Mouse (Mus musculus) MEL (cell line): Measurements from ENCODE around the gene Wdpcp. TPM values are rescaled to one million over a fixed set of nuclear protein-coding genes. Genes with fewer than 3 reads are reported as not detected.

Experiments
- DNase-seq: peaks from one replicate; pipeline ENCODE4 v3.0.0; 2011; ENCODE audit warnings: low read depth, low spot score
- H3K27ac ChIP-seq: 2 replicates; pipeline ENCODE4 v1.5.1; 2012; ENCODE audit warnings: low read depth, mild to moderate bottlenecking, control low read depth, low read length, moderate library complexity; ENCODE audit not compliant: control insufficient read depth
- H3K27me3 ChIP-seq, 2 experiments: fragments of 150-350 bp in 1 of 2; sonication (generic) in 1 of 2; 2 replicates each; pipeline ENCODE4 v1.6.1; 2012; ENCODE audit warnings: low read length in 2 of 2, mild to moderate bottlenecking in 2 of 2, improper control_type of control experiment in 1 of 2, moderate library complexity in 1 of 2; ENCODE audit not compliant: insufficient read depth in 2 of 2, control insufficient read depth in 1 of 2
- H3K36me3 ChIP-seq, 2 experiments: 2 replicates each; pipeline ENCODE4 v1.6.1; 2012 to 2014; ENCODE audit warnings: low read length in 2 of 2, improper control_type of control experiment in 1 of 2, inconsistent platforms in 1 of 2, mild to moderate bottlenecking in 1 of 2; ENCODE audit not compliant: insufficient read depth in 2 of 2, control insufficient read depth in 1 of 2
- H3K4me1 ChIP-seq, 2 experiments: fragments of 150-350 bp in 1 of 2; sonication (generic) in 1 of 2; 2 replicates each; pipeline ENCODE4 v1.6.1; 2012; ENCODE audit warnings: low read length in 2 of 2, improper control_type of control experiment in 1 of 2, mild to moderate bottlenecking in 1 of 2; ENCODE audit not compliant: insufficient read depth in 2 of 2, control insufficient read depth in 1 of 2
- H3K4me3 ChIP-seq, 2 experiments: fragments of 150-350 bp in 1 of 2; sonication (generic) in 1 of 2; 2 replicates each; pipeline ENCODE4 v1.5.1; 2012; ENCODE audit warnings: low read depth in 2 of 2, low read length in 2 of 2, mild to moderate bottlenecking in 2 of 2, moderate library complexity in 2 of 2, control low read depth in 1 of 2, improper control_type of control experiment in 1 of 2; ENCODE audit not compliant: control insufficient read depth in 1 of 2, insufficient read depth in 1 of 2
- H3K79me2 ChIP-seq: 2 replicates; pipeline ENCODE4 v1.6.1; 2012; ENCODE audit warnings: mild to moderate bottlenecking, low read length, moderate library complexity; ENCODE audit not compliant: control insufficient read depth, poor library complexity, insufficient read depth
- H3K9ac ChIP-seq: 2 replicates; pipeline ENCODE4 v1.6.1; 2012; ENCODE audit warnings: low read depth, mild to moderate bottlenecking, control low read depth, low read length, moderate library complexity; ENCODE audit not compliant: control insufficient read depth, poor library complexity, severe bottlenecking
- H3K9me3 ChIP-seq: fragments of 150-350 bp; sonication (generic); replicated peaks from 2 replicates; pipeline ENCODE4 v1.6.1; 2012; ENCODE audit warnings: mild to moderate bottlenecking, low read length, improper control_type of control experiment, moderate library complexity; ENCODE audit not compliant: insufficient read depth
- CHD2 ChIP-seq: IDR thresholded peaks from 2 replicates; pipeline ENCODE4 v1.6.1; 2011; ENCODE audit warnings: low read length, improper control_type of control experiment
- EP300 ChIP-seq, 2 experiments: IDR thresholded peaks; 2 replicates each; pipeline ENCODE4 v1.6.1; 2011; ENCODE audit warnings: improper control_type of control experiment in 2 of 2, low read length in 2 of 2, low read depth in 1 of 2, mild to moderate bottlenecking in 1 of 2
- ETS1 ChIP-seq: IDR thresholded peaks from 2 replicates; pipeline ENCODE4 v1.6.1; 2012; ENCODE audit warnings: low read depth, mild to moderate bottlenecking, inconsistent platforms, low read length, improper control_type of control experiment, moderate library complexity
- GABPA ChIP-seq: IDR thresholded peaks from 2 replicates; pipeline ENCODE4 v1.6.1; 2012; ENCODE audit warnings: low read depth, mild to moderate bottlenecking, inconsistent platforms, low read length, improper control_type of control experiment, moderate library complexity
- GATA1 ChIP-seq: IDR thresholded peaks from 2 replicates; pipeline ENCODE4 v1.6.1; 2011; ENCODE audit warnings: low read depth, low read length, improper control_type of control experiment
- JUND ChIP-seq: IDR thresholded peaks from 2 replicates; pipeline ENCODE4 v1.6.1; 2011; ENCODE audit warnings: low read depth, mild to moderate bottlenecking, improper control_type of control experiment, low read length
- KAT2A ChIP-seq: conservative IDR thresholded peaks from 2 replicates; pipeline ENCODE4 v1.6.1; 2012; ENCODE audit warnings: low read depth, low read length, improper control_type of control experiment, inconsistent platforms
- MAFK ChIP-seq: IDR thresholded peaks from 2 replicates; pipeline ENCODE4 v1.6.1; 2011; ENCODE audit warnings: low read depth, mild to moderate bottlenecking, low read length, improper control_type of control experiment, borderline replicate concordance
- MAX ChIP-seq: IDR thresholded peaks from 2 replicates; pipeline ENCODE4 v1.6.1; 2011; ENCODE audit warnings: low read length, improper control_type of control experiment
- MAZ ChIP-seq: IDR thresholded peaks from 2 replicates; pipeline ENCODE4 v1.6.1; 2012; ENCODE audit warnings: low read depth, mild to moderate bottlenecking, inconsistent platforms, low read length, improper control_type of control experiment
- MXI1 ChIP-seq: IDR thresholded peaks from 2 replicates; pipeline ENCODE4 v1.6.1; 2011; ENCODE audit warnings: mild to moderate bottlenecking, low read depth, low read length, improper control_type of control experiment
- MYB ChIP-seq: IDR thresholded peaks from 2 replicates; pipeline ENCODE4 v1.6.1; 2011; ENCODE audit warnings: mild to moderate bottlenecking, low read depth, low read length, improper control_type of control experiment
- MYC ChIP-seq: IDR thresholded peaks from 2 replicates; pipeline ENCODE4 v1.6.1; 2011; ENCODE audit warnings: low read depth, mild to moderate bottlenecking, low read length, improper control_type of control experiment, moderate library complexity
- NELFE ChIP-seq: IDR thresholded peaks from 2 replicates; pipeline ENCODE4 v1.6.1; 2011; ENCODE audit warnings: low read depth, low read length, improper control_type of control experiment
- RAD21 ChIP-seq: IDR thresholded peaks from 2 replicates; pipeline ENCODE4 v1.6.1; 2011; ENCODE audit warnings: mild to moderate bottlenecking, low read depth, low read length, improper control_type of control experiment
- RCOR1 ChIP-seq: IDR thresholded peaks from 2 replicates; pipeline ENCODE4 v1.6.1; 2012; ENCODE audit warnings: low read depth, mild to moderate bottlenecking, inconsistent platforms, low read length, improper control_type of control experiment
- SMC3 ChIP-seq: IDR thresholded peaks from 2 replicates; pipeline ENCODE4 v1.6.1; 2011; ENCODE audit warnings: low read depth, low read length, improper control_type of control experiment
- TCF12 ChIP-seq: IDR thresholded peaks from 2 replicates; pipeline ENCODE4 v1.6.1; 2014; ENCODE audit warnings: low read depth, mild to moderate bottlenecking, inconsistent platforms, low read length, improper control_type of control experiment, moderate library complexity
- USF1 ChIP-seq: IDR thresholded peaks from 2 replicates; pipeline ENCODE4 v1.6.1; 2014; ENCODE audit warnings: low read depth, mild to moderate bottlenecking, inconsistent platforms, low read length, improper control_type of control experiment, moderate library complexity
- ZKSCAN1 ChIP-seq: IDR thresholded peaks from 2 replicates; pipeline ENCODE4 v1.6.1; 2012; ENCODE audit warnings: low read depth, mild to moderate bottlenecking, inconsistent platforms, low read length, improper control_type of control experiment, moderate library complexity
- ZMIZ1 ChIP-seq: IDR thresholded peaks from 2 replicates; pipeline ENCODE4 v1.6.1; 2012; ENCODE audit warnings: low read depth, mild to moderate bottlenecking, inconsistent platforms, low read length, improper control_type of control experiment, moderate library complexity
- polyA plus RNA-seq, 2 experiments: library from polyadenylated mRNA; stranded (reverse) in 1 of 2; unstranded in 1 of 2; fragments of >175 nt in 1 of 2; fragments of >200 nt in 1 of 2; gene quantifications; 2 replicates each; pipeline versions ENCODE4 v1.2.1 to v1.2.4; 2012; ENCODE audit warnings: low replicate concordance in 2 of 2, low read depth in 1 of 2; ENCODE audit not compliant: insufficient read length in 2 of 2, insufficient read depth in 1 of 2, missing spikeins in 1 of 2
- total RNA-seq: library from RNA; depleted of rRNA; stranded (reverse); fragments of 300-350 nt; gene quantifications from 2 replicates; pipeline ENCODE4 v1.2.3, GENCODE M21; 2012

Wdpcp gene
- total and polyA plus RNA-seq, 3 experiments = 0.81 to 1.3 TPM; not detected in 1

DNA sequence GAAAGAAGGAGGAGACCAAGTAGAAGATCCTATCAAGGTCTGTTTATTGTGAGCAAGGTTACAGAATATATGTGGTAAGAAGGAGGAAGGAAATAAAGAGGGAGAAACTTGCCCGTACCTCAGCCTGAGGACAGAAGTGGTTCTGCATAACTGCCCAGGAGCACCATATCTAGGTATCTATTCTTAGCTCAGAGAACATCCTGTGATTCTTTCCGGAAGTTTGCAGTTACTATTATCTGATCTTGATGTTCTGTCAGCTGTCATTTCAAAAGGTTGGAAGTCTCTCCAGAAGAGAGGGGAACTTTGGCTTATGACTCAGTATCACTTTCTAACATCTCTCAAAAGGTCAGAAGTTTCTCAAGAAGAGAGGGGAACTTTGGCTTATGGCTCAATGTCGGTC is 216.8 kb downstream of the Wdpcp start:
- no peaks in the 10 kb centered on the region for H3K27me3 ChIP-seq
- no peak overlapping the region for H3K27ac ChIP-seq
- H3K4me3 ChIP-seq = no peak overlapping the region
- H3K36me3 ChIP-seq = no peaks in the 10 kb centered on the region
- TF ChIP-seq MXI1 (no peak), JUND (no peak), SMC3 (no peak), RAD21 (no peak)
- no peak for DNase-seq
- no peak overlapping the region for H3K9ac ChIP-seq
- no peaks in the 10 kb centered on the region for H3K9me3 ChIP-seq
- H3K4me1 ChIP-seq = no peaks in the 10 kb centered on the region
- no peaks in the 10 kb centered on the region for H3K79me2 ChIP-seq

DNA sequence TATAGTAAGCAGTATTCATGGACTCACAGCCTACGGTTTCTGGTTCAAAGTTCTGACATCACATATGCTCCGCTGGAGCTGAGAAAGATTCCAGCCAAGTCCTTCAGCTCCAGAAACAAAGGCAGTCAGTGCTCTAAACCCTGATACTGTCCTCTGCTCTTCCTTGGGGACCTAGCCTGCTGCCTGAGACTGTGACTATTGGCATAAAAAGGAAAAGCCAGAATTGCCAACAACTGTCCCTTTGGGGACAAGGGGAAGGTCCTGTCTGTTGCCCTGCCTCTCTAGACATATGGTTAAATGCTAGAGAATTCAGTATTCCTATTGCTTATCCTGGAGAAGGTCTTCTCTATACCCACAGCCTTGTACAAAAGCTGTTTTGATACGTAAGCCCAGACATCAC is 252.9 kb downstream of the Wdpcp start:
- Histone ChIP-seq H3K36me3 (no peaks in the 10 kb centered on the region), H3K79me2 (no peaks in the 10 kb centered on the region), H3K9me3 (no peaks in the 10 kb centered on the region), H3K27me3 (no peaks in the 10 kb centered on the region), H3K4me3 (no peak overlapping the region), H3K9ac (no peak overlapping the region), H3K27ac (no peak overlapping the region), H3K4me1 (no peaks in the 10 kb centered on the region)
- TF ChIP-seq RCOR1 (no peak), MXI1 (no peak), MAX (no peak), CHD2 (no peak), MYC (no peak)
- DNase-seq = no peak

DNA sequence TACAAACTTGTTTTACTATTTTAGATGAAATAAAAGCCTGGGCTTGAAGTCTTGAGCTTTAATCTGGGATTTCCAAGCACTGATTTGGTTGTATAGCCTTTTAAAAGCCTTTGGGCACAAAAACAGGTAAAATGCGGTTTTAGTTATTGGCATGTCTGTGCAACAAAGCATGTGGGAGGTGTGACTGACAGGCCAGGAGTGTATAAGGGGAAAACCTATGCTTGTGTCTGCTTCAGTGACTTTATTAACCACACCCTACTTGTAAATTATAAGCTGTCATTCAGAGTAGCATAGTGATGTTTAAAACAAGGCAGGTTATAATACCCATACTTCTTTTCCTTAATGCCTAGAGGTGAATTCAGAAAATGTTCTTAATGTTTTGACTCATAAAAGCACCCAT is 254.5 kb downstream of the Wdpcp start:
- Histone ChIP-seq H3K4me1 (no peaks in the 10 kb centered on the region), H3K9me3 (no peaks in the 10 kb centered on the region), H3K79me2 (no peaks in the 10 kb centered on the region), H3K27me3 (no peaks in the 10 kb centered on the region), H3K36me3 (no peaks in the 10 kb centered on the region), H3K4me3 (no peak overlapping the region)
- TF ChIP-seq ZMIZ1 (no peak), KAT2A (no peak)
- TF ChIP-seq, all 39 proteins: peak for 0
- Histone ChIP-seq H3K27ac (no peak overlapping the region), H3K9ac (no peak overlapping the region)
- DNase-seq = no peak

DNA sequence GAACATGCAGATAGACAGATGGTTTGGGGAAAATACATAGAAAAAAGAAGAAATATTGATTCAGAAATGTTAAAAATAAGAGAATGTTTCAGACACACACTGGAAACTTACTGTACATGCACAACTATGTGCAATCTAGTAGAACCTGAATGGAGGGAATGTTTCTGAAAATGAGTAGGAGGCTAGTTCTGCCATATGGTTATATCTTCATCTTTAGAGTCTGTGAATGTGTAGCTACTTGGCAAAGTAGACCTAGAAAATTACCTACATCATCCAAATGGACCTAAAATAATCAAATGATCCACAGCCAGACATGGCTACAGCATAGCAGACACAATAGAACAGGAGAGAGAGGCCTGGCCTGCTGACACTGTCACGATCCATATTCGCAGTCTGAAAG is 275.0 kb downstream of the Wdpcp start:
- Histone ChIP-seq H3K9me3 (no peaks in the 10 kb centered on the region), H3K27me3 (no peaks in the 10 kb centered on the region), H3K79me2 (no peaks in the 10 kb centered on the region), H3K36me3 (no peaks in the 10 kb centered on the region), H3K4me3 (no peak overlapping the region), H3K9ac (no peak overlapping the region), H3K4me1 (no peaks in the 10 kb centered on the region), H3K27ac (no peak overlapping the region)
- TF ChIP-seq NELFE = no peak
- no peak for TF ChIP-seq CHD2
- no peak for TF ChIP-seq MAFK
- no peak for TF ChIP-seq EP300 (IDR thresholded peaks at IDR 0.05; ENCODE audit: low read depth in 1 of 2, low read length in 2 of 2)
- no peak for TF ChIP-seq ETS1
- TF ChIP-seq MYB = no peak
- TF ChIP-seq MAZ = no peak
- no peak for TF ChIP-seq SMC3
- TF ChIP-seq GABPA = no peak
- TF ChIP-seq USF1 = no peak
- no peak for TF ChIP-seq KAT2A
- no peak for TF ChIP-seq GATA1
- no peak for TF ChIP-seq RAD21
- no peak for TF ChIP-seq TCF12
- TF ChIP-seq ZKSCAN1 = no peak
- DNase-seq = no peak
